Mouse (Mus musculus): ENCODE data around the gene Arhgap40. TPM values are rescaled to one million over a fixed set of nuclear protein-coding genes. Genes with fewer than 3 reads are reported as not detected.

Arhgap40 gene
- total RNA-seq, 4 experiments from 2014 or later = not detected

Other genes with a start within 250 kb of the Arhgap40 start
- gene Lbp, start 206.3 kb upstream of the Arhgap40 start, total RNA-seq (2022) = 10 to 100 TPM; 17.7 to 53.5 (median 24.9) TPM
- gene Snhg11, start 137.2 kb upstream of the Arhgap40 start, total RNA-seq (2022) = 10 to 100 TPM; 16.5 to 72.5 (median 44.2) TPM
- gene Ralgapb, start 102.9 kb upstream of the Arhgap40 start, total RNA-seq (2022) = 10 to 100 TPM; 70.4 to 97.0 (median 85.3) TPM
- gene Adig, start 10.2 kb upstream of the Arhgap40 start, total RNA-seq (2022) = 10 to 100 TPM in 3 of 4 experiments, 1 to 10 TPM in 1; 6.9 to 56.3 (median 40.8) TPM
- gene Slc32a1, start 98.0 kb downstream of the Arhgap40 start, total RNA-seq (2022) = under 1 TPM in 2 of 4 experiments, not detected in 2; 0.11 to 0.17 TPM
- gene Actr5, start 112.1 kb downstream of the Arhgap40 start, total RNA-seq (2022) = 10 to 100 TPM; 13.2 to 19.7 (median 14.6) TPM
- 10 to 100 TPM in 3 of 4 experiments, 1 to 10 TPM in 1; 9.9 to 13.8 (median 11.1) TPM for gene Ppp1r16b, start 152.6 kb downstream of the Arhgap40 start, total RNA-seq (2022)